Mouse (Mus musculus) liver, adult 2 months (tissue): ENCODE measurements around the gene Nav2. TPM values are rescaled to one million over a fixed set of nuclear protein-coding genes. Genes with fewer than 3 reads are reported as not detected.
A peak's percentile ranks its signal among the peaks of the same experiment; 100 is the strongest.

Experiments used
- DNase-seq: peaks from one replicate; pipeline ENCODE4 v3.0.0-alpha.2; 2011; ENCODE audit warnings: low read depth, low spot score; ENCODE audit errors: extremely low read depth
- H3K27ac ChIP-seq: fragments of 200-500 bp; replicated peaks from 2 replicates; pipeline ENCODE4 v1.5.1; 2012; ENCODE audit warnings: low read depth, mild to moderate bottlenecking, control low read depth, inconsistent platforms, low read length; ENCODE audit not compliant: insufficient read depth
- H3K27me3 ChIP-seq: fragments of 200-500 bp; 2 replicates; pipeline ENCODE4 v1.6.1; 2012; ENCODE audit warnings: mild to moderate bottlenecking, moderate library complexity, low read length, inconsistent platforms; ENCODE audit not compliant: control insufficient read depth, insufficient read depth
- H3K36me3 ChIP-seq: fragments of 200-500 bp; 2 replicates; pipeline ENCODE4 v1.6.1; 2012; ENCODE audit warnings: low read length, inconsistent platforms; ENCODE audit not compliant: control insufficient read depth, insufficient read depth
- H3K4me1 ChIP-seq: fragments of 200-500 bp; 2 replicates; pipeline ENCODE4 v1.6.1; 2011; ENCODE audit warnings: low read length; ENCODE audit not compliant: control insufficient read depth, insufficient read depth
- H3K4me3 ChIP-seq: fragments of 200-500 bp; 2 replicates; pipeline ENCODE4 v1.5.1; 2011; ENCODE audit warnings: low read depth, mild to moderate bottlenecking, control low read depth, low read length, moderate library complexity; ENCODE audit not compliant: insufficient read depth
- H3K79me2 ChIP-seq: fragments of 200-500 bp; 2 replicates; pipeline ENCODE4 v1.6.1; 2012; ENCODE audit warnings: inconsistent platforms, mild to moderate bottlenecking, low read length, moderate library complexity; ENCODE audit not compliant: control insufficient read depth, insufficient read depth
- H3K9ac ChIP-seq: fragments of 200-500 bp; 2 replicates; pipeline ENCODE4 v1.6.1; 2012; ENCODE audit warnings: low read depth, mild to moderate bottlenecking, control low read depth, inconsistent platforms, low read length
- CTCF ChIP-seq: fragments of 200-500 bp; IDR thresholded peaks from 2 replicates; pipeline ENCODE4 v1.5.1; 2011; ENCODE audit warnings: low read depth, low read length, control low read depth
- POLR2A ChIP-seq: fragments of 200-500 bp; IDR thresholded peaks from 2 replicates; pipeline ENCODE4 v1.6.1; 2011; ENCODE audit warnings: low read length, control low read depth; ENCODE audit not compliant: insufficient read depth; ENCODE audit errors: extremely low read depth
- WGBS: fragments of 180-500 bp; shearing (Covaris S2); methylation state at CpG from one replicate; pipeline ENCODE4 v1.1.7; 2018; 5-methylcytosine and 5-hydroxymethylcytosine counted together
- polyA plus RNA-seq: library from polyadenylated mRNA; depleted of rRNA; stranded (reverse); fragments of >200 nt; gene quantifications from 2 replicates; pipeline ENCODE4 v1.2.3, GENCODE M21; 2012
- total RNA-seq: library from RNA; depleted of rRNA; stranded (reverse); fragments of >200 nt; gene quantifications from 2 replicates; pipeline ENCODE4 v1.2.3, GENCODE M21; 2014

Nav2 gene
- total and polyA plus RNA-seq, 2 experiments: 11.1 to 17.6 TPM

- DNase-seq: no peak
- H3K4me1 ChIP-seq: peaks cover 4% of the 10 kb centered on the region
- H3K4me3 ChIP-seq: no peak overlapping the region
- no peak overlapping the region for H3K9ac ChIP-seq
- 78% methylated on average over 5 of the region's 5 CpGs for WGBS
- TF ChIP-seq CTCF: no peak
- TF ChIP-seq POLR2A: no peak
- H3K79me2 ChIP-seq: no peaks in the 10 kb centered on the region
- no peak overlapping the region for H3K27ac ChIP-seq
- no peaks in the 10 kb centered on the region for H3K36me3 ChIP-seq
- H3K27me3 ChIP-seq: peaks cover 5% of the 10 kb centered on the region; the same call in 1 of the 2 replicates
These were observed 333.7 kb downstream of the Nav2 start for GRCm38 (mm10) chr7:49242261-49242660.

- Histone ChIP-seq H3K27ac (no peak overlapping the region), H3K9ac (no peak overlapping the region), H3K36me3 (no peaks in the 10 kb centered on the region), H3K79me2 (no peaks in the 10 kb centered on the region), H3K4me3 (no peak overlapping the region), H3K4me1 (peaks cover 4% of the 10 kb centered on the region), H3K27me3 (peaks cover 5% of the 10 kb centered on the region; the same call in 1 of the 2 replicates)
- TF ChIP-seq POLR2A: no peak
- TF ChIP-seq CTCF: no peak
- WGBS: 89% methylated on average over 4 of the region's 4 CpGs
- no peak for DNase-seq
These were observed 334.6 kb downstream of the Nav2 start for GRCm38 (mm10) chr7:49243079-49243478.

- peak; percentile 52 for DNase-seq
- TF ChIP-seq POLR2A (no peak), CTCF (0 out of 2 replicates have a peak, but pooled peaks have one; percentile 3)
- no peaks in the 10 kb centered on the region for H3K79me2 ChIP-seq
- H3K27me3 ChIP-seq: peaks cover 5% of the 10 kb centered on the region; the same call in 1 of the 2 replicates
- peak overlapping the region; percentile 59 for H3K9ac ChIP-seq
- H3K27ac ChIP-seq: no peak overlapping the region
- H3K4me3 ChIP-seq: peak overlapping the region; percentile 70
- peaks cover 4% of the 10 kb centered on the region for H3K4me1 ChIP-seq
- under 1% methylated on average over 55 of the region's 68 CpGs for WGBS
- H3K36me3 ChIP-seq: no peaks in the 10 kb centered on the region
These were observed 337.2 kb downstream of the Nav2 start for GRCm38 (mm10) chr7:49245537-49246239.

- H3K27me3 ChIP-seq: peaks cover 5% of the 10 kb centered on the region; the same call in 1 of the 2 replicates
- H3K79me2 ChIP-seq: no peaks in the 10 kb centered on the region
- H3K9ac ChIP-seq: peak overlapping the region; percentile 59
- peak overlapping the region; percentile 63 for H3K4me3 ChIP-seq
- WGBS: under 1% methylated on average over 31 of the region's 31 CpGs
- no peaks in the 10 kb centered on the region for H3K36me3 ChIP-seq
- H3K4me1 ChIP-seq: peaks cover 4% of the 10 kb centered on the region
- H3K27ac ChIP-seq: no peak overlapping the region
- no peak for DNase-seq
- TF ChIP-seq POLR2A: no peak
- TF ChIP-seq CTCF: no peak
These were observed 337.7 kb downstream of the Nav2 start for GRCm38 (mm10) chr7:49246240-49246578.

GRCm38 (mm10) chr7:49246584-49247481 is 338.3 kb downstream of the Nav2 start:
- Histone ChIP-seq H3K4me1 (peaks cover 4% of the 10 kb centered on the region), H3K36me3 (no peaks in the 10 kb centered on the region), H3K4me3 (peak overlapping the region; percentile 63; the same call in 1 of the 2 replicates), H3K27ac (no peak overlapping the region), H3K27me3 (peaks cover 5% of the 10 kb centered on the region; the same call in 1 of the 2 replicates), H3K79me2 (no peaks in the 10 kb centered on the region), H3K9ac (peak overlapping the region; percentile 59)
- DNase-seq: no peak
- TF ChIP-seq POLR2A: no peak
- no peak for TF ChIP-seq CTCF
- 7% methylated on average over 50 of the region's 50 CpGs for WGBS
